Mouse (Mus musculus): ENCODE results near the gene Gna12.

Gna12 gene

DNA sequence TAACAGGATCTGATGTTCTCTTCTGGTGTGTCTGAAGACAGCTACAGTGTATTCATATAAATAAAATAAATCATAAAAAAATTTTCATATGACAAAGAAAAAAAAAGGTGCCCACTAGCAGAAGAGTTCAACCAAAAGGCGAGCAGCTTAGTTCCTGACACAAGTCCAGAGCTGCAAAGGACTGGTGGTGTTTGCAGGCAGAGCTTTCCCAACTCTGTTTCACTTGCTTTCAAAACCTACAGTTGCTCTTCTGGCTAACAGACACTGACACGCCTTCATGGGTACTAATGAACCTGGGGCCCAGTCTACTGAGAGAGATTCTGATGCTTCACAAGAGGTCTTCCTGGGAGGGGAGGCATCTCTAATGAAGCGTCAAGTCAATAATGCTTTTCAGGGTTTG is 34.2 kb downstream of the Gna12 start:
- DNase-seq (ENCODE audit: low spot score in 2 of 2): no peak

DNA sequence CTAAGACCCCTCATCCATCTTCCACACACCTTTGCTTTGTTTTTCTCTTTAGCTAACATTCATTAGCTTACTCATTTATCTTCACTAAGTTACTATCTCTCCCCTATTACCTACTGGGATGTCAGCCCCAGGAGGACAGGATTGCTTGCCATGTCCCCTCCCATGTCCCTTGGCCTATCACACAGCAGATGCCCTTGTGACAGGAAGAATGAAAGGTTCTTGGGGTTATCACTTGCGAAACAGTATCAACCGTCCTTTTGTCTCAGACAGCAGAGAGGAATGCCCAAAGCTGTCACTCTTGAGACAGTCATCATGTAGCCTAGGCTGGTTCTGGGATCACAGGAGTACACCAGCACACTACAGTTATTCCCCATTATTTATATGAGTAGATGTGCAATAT is 35.1 kb downstream of the Gna12 start:
- DNase-seq (ENCODE audit: low spot score in 2 of 2): no peak

DNA sequence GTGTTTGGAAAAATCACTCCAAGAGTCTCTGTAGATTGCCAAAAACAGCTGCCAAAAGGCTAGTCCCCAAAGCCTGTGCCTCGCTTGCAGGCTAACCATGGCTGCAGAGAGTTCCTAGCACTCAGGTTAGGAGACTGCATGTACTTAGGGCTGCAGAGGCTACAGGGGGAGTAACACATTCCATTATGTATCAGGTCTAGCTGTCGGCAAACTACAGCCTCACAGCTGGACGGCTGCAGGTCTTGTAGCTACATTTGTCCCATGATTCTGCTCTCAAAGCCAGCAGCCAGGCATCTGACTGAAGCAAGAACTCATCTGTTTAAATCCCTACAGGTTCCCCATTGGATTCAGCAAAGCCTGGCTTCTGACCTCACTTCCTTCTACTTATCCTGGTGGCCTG is 35.5 kb downstream of the Gna12 start:
- no peak for DNase-seq (ENCODE audit: low spot score in 2 of 2)

DNA sequence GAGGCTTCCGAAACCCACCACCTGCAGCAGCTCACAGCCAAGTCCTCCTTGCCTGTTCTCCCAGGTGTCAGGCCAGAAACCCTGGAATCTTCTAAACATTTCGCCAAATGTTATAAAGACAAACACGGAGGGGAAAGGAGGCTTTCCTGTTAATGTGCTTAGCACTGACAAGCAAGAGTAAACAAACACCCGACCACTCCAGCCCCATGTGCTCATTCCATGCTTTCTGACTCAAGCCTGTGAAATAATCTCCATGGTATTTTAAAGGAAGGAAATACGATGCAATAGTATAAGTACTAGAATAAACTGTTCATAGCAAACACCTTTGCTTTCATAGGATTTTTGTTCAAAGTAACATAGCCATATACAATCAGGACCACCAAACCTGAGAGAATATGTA is 38.0 kb downstream of the Gna12 start:
- no peak for DNase-seq (ENCODE audit: low spot score in 2 of 2)

DNA sequence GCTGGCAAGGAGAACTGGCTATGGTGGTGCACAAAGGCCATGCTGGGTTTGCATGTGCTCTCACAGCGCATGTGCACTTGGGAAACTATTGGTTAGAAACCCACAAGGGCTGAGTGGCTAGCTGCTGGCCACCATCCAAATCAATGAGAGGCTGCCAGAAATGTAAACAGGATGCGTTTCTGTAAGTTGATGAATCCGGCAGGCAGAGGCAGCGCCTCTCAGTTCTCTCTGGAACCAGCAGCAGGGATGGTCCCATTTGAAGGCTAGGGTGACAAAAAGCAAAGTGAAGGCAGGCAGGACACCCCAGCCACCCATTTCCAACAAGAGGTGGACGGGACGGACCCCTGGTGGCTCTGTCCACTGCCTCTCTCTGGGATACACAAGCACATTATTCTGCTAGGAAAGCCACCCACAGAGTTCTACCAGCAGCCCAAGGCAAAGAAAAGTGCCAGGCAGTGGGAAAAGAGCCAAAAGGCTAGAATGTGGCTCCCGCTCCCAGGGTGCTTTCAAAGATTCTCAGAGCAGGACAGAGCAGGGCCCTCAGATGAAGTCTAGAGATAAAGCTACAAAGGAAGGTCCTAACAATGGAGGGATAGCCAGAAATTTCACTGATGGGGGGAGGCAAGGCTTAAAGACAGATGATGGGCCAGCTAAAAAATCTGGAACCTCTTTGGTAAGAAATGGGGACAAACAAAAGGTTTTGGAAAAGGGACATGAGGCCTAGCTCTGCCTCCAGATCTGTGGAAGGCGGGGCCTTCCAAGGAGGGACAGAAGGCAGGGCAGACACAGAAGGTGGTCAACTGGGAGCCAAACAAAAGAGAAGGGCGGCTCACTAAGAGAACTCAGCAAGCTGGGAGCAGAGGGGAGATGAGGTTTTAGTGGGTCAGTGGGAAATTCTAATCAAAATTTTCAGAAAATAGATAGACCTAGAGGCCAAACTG is 39.0 kb downstream of the Gna12 start:
- DNase-seq (ENCODE audit: low spot score in 2 of 2): peak; percentile 55 to 65

DNA sequence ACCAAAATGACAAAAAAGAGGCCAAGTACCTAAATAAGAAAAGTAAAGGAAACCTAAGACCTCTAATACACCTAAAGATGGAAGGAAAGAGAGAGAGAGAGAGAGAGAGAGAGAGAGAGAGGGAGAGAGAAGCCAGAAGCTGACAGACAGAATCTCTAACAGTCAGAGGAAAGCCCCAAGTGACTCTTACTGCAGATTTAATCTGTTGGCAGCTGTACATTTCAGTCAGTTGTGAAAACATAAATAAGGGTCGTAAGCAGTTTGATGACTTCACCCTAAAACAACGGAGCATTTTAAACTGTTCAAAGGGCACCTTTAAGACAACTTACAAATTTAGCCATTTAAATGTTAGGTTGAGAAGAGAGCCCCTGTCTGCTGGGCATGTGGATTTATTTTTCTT is 39.8 kb downstream of the Gna12 start:
- no peak for DNase-seq (ENCODE audit: low spot score in 2 of 2)

DNA sequence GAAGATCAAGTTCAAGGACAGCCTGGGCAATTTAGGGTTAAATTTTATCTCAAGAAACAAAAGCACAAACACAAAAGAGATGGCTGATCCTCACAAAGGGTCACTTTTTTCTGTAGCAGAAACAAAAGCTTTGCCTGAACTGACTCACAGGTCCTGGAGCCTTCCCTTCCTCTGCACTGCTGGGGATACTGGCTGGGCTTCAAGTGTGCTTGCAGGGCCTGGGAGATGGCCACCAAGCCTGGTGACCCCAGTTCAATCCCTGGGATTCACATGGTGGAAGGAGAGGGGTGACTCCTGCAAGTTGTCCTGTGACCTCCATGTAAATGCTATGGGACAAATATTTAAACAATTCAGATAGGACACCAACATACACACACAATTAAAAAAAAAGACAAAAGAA is 40.7 kb downstream of the Gna12 start:
- no peak for DNase-seq (ENCODE audit: low spot score in 2 of 2)

DNA sequence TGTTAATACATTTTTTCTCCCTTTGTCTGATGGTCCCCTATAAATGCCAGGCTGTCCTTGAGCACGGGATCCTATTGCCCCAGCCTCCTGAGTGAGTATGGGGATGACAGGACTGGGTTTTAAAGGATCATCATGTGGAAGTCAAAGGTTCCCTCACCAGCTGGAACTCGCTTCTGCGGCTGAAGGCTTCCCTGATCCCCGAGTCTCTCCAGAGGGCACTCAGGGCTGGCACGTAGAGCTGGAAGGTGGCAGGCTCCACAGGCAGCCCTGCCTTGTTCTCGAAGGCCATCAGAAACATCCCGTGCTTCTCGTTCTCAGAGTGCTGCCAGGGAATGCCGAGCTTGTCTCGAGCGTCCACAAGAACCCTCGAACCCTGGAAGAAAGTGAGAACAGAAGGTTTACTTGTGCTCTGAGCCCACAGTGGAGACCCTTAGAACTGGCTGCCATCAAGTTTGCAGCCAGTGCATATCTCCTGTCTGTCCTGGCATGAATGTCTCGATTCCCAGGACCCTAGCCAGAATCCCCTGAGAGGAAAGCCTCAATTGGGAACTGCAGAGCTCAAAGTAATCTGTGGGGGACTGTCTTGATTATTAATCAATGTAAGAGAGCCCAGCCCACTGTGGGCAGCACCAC is 44.9 kb downstream of the Gna12 start:
- no peak for DNase-seq (ENCODE audit: low spot score in 2 of 2)

DNA sequence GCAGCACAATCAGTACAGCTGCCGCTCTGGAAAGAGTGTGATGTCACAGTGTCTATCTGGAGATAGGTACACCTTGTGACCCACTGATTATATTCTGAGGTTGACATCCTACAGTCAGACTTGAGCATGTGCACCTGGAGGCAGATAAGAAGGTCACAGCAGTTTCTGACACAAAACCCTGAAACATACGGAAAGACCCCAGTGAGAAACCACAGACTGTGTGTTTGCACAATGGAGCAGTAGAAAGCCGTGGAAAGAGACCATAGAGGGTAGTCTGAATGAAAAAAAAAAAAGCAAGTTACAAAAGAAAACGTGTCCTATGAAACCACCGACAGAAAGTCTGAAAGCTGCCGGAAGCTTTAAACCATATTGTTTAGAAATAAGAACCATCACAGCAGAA is 45.9 kb downstream of the Gna12 start:
- no peak for DNase-seq (ENCODE audit: low spot score in 2 of 2)

DNA sequence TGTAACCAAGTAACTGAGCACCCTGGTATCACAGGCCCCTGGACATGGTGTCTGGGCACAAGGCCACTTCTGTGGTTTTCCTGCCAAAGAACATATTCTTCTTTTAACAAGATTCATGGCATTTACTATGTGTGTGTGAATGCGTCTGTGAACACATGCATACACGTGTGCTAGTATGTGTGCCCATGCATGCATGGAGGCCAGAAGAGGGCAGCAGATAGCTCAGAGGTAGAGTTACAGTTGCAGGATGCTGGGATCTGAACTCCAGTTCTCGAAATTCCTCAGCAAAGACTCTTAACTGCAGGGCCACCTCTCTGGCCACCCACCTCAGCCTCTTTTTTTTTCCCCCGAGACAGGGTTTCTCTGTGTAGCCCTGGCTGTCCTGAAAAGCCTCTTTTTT is 46.7 kb downstream of the Gna12 start:
- no peak for DNase-seq (ENCODE audit: low spot score in 2 of 2)

DNA sequence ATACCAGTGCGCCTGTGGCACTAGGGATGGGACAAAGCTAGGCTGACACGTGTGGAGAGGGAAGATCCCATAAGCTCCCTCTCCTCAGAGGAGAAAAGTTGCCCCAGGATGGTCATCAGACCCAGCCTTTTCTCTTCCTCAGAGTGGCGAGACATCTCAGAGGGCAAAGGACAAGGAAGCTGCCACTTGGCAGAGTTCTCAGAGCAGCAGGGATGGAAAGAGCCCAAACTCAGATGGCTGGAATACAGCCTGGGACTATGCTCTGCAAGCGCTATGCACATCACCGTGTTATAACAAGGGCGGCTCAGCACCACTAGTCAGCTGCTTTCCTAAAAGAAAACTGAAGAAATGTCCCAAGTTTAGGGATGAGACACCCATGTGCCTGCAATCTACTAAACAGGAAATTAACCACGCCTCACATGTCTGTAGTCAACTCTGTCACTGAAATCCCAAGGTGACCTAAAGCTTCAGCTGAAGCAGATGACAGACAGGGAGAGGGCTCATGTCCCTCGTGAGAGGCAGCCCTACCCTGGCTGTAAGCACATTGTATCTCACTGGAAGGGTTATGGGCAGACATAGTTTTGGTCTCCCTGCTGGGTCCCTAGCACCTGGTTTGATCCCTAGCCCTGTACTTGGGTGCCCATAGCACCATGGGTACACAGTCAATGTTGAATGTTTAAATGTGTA is 48.2 kb downstream of the Gna12 start:
- no peak for DNase-seq (ENCODE audit: low spot score in 2 of 2)

DNA sequence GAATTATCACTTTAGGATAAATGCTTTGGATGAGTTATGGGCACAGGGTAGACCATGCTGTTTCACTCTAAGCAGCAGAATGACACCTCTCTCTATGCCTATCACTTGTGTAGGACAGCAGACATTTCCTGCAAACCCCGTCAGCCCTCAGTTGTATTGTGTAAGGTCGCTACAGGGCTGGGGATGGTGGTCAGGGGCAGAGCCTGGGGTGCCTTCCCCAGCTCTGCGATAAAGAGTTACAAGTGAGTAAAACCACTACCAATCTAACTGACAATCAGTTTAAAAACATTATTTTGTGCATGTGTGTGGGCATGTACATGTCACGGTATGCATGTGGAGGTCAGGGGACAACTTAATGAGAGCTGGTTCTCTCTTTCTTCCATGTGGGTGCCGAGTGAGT is 49.1 kb downstream of the Gna12 start:
- DNase-seq (ENCODE audit: low spot score in 2 of 2): no peak

DNA sequence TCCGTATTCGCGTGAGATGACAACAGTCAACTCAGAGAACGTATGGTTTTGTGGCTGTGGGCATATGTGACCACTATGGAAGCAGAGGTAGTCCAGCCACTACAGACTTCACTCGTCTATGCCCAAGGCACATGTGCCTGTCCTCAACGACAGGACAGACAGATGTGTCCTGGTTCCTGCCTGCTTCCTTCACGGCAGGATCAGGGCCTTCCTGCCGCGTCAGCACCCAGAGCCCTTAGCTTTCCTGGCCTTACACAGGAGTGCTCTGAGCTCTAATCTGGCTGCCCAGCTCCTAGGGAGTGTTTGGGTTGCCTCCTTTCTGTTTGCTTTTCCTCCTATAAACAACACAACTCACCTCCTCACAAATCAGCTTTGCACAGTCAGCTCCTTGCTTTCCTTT is 53.3 kb downstream of the Gna12 start:
- no peak for DNase-seq (ENCODE audit: low spot score in 2 of 2)

DNA sequence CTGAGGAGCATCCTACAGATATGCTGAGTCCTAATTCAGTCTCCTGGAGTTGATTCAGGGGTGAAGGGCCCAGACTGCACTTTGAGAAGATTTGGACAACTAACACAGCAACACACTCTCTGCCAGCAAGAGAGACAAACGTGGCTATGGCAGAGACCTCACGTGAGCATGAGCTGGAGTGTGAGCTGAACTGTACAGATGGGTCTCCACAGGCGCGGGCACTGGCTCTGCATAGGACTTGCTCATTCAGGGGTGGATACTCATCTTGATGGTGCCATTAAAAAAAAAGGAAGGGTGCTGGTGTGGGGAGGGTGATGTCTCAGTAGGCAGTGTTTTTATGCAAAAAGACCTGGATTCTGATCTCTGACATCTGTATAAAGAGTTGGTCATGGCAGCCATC is 55.1 kb downstream of the Gna12 start:
- DNase-seq (ENCODE audit: low spot score in 2 of 2): no peak

DNA sequence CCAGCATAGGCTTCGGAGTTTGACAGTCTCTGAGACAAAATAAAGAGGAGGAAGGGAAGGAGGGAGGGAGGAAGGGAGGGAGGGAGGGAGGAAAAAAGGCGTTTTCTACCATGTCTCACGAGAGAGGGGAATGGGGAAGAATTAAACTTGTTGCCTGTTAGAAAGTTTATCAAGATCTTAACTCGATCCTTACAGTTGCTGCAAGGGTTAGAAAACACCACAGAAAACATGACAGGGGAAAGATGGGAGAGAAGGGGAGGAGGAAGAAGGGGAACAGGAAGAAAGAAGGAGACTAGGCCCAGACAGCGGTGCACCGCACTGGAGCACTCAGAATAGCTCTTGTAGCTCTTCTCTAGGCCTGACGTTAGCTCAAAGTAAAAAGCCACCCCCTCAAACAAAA is 58.1 kb downstream of the Gna12 start:
- no peak for DNase-seq (ENCODE audit: low spot score in 2 of 2)

DNA sequence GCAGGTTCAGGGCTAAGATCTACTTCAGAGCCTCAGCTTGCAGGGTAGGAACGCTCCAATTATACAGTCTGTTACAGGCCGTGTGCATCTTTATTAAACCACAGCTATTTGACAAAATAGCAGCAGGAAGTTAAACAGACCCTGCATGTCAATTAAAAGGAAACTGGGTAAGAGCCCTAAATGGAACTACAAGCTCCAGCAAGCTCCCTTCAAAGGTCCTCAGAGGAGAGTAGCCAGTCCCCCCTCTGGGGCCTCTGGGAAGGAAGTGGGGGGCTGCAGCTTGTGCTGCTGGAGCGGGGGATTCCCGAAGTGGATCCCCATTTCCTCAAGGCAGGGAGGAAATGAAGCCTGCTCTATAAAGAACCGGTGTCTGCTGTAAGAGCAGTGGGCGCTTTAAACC is 58.6 kb downstream of the Gna12 start:
- DNase-seq (ENCODE audit: low spot score in 2 of 2): no peak

DNA sequence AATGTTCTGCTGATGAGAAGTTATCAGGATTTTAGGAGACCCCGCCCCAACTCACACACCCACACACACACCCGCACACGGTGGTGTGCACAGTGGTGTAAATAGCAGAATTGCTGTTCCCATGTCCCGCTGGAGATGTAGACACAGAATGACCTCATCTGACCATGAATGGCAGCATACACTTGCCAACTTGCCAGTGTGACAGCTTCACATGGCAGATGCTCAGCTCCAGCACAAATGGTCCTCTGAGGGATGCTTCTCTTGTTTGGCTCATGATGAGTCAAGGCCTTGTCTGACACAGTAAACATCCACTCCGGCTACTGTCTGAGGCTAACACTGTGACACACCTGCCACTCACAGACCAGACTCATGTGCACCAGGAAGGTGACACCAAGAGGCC is 61.9 kb downstream of the Gna12 start:
- DNase-seq (ENCODE audit: low spot score in 2 of 2): peak; percentile 43 to 55

DNA sequence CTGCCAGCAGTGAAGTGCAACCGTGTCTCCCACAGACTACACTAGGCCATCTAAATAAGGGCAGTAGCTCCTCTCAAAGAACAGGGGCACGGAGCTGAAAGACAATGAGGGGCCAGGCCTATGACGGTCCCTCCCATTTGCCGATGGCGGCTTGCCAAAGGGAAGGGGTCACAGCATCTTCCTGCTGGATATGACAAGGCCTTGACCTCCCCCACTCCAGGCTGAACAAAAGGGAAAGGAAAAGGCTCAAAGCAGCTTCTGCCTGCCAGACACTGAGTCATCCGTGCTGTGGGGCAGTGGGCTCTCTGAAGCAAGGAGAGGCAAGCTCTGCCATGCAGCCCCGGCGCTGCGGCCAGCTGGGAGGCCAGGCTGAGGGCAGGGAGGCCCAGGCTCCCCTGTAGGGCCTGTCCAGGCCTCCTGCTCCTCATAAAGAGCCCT is 62.5 kb downstream of the Gna12 start:
- DNase-seq (ENCODE audit: low spot score in 2 of 2): peak; percentile 51 to 62

DNA sequence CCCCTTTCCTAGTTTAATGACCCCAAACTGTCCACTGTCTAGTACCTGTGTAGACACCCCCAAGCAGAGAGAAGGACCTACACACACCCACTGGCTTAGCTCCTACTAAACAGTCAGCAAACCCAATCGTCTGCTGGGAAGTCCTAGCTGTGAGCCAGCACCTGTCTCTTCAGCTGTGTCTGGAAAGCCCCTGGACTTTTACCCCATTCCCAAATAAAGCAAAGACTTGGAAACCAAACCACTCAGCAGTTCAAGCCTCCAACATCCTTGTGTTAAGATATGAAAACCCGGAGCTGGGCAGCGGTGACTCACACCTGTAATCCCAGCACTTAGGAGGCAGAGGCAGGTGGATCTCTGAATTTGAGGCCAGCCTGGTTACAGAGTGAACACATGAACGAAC is 63.7 kb downstream of the Gna12 start:
- no peak for DNase-seq (ENCODE audit: low spot score in 2 of 2)

DNA sequence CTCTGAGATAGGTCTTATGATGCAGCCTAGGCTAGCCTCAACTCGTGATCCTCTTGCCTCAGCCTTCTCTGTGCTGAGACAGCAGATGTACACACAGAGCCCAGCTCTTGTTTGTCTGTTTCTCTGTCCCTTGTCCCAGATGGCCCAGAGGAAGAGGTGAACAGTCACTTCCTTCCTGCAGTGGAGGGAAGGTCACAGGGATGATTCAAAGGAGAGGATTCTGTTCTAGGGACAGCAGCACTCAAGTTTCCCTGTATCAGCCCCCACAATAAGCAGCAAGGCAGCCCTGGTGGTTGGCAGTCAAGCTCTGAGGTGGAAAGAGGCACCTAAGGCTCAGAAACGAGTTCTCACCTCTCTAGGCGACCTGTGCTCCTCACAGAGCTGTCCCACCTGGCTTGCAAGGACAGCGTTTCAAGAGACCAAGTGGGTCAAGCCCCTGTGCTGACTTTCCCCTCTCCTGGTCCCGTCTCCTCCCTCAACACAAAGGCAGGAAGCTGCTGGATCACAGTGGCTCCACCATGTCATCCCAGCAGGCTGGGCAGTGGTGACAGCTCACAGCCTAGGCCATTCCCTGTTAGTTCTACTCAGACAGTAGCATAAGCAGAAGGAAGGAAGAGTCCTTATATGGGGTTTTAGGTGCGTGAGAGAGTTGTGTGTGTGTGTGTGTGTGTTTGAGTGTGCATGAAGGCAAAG is 65.2 kb downstream of the Gna12 start:
- DNase-seq (ENCODE audit: low spot score in 2 of 2): no peak

DNA sequence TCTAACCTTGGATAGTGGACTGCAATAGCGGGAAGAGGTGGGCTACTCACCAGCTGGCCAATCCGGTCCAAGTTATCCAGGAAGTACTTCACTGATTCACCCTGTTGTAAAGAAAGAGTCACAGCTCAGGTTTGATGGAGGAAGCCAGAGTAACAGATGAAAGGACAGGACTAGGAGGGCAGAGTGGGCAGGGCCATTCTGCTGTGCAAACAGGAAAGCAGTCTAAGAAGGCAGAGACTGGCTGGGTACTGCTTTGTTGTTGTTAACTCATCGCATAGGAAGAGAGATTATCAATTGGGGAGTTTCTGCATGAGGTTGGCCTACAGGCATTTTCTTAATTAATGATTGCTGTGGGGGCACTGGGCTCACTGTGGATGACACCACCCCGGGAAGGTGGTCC is 67.7 kb downstream of the Gna12 start:
- no peak for DNase-seq (ENCODE audit: low spot score in 2 of 2)

DNA sequence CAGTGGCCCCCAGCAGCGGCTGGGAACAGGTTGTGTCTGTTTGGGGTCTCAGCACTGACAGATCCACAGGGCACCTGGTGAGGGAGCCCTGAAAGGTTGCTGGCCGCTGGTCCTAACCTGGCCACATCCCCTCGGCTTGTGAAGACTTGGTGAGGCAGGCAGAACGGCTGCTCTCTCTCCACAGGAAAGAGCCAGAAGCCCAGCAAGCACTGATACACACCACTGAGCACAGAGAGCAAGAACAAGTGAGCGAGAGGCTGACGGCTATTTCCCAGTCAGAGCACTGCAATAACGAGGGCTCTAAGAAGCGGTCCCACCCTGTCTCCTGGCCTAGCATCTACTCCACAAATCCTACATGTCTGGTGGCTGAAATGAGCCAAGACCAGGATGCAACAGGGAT is 71.4 kb downstream of the Gna12 start:
- DNase-seq (ENCODE audit: low spot score in 2 of 2): no peak
